Mouse (Mus musculus) inflammation-experienced regulatory T-cells, adult 6 months (primary cell): ENCODE data around the gene Apba3. TPM values are rescaled to one million over a fixed set of nuclear protein-coding genes. Genes with fewer than 3 reads are reported as not detected.

Experiments
- ATAC-seq: one replicate; pipeline ENCODE4 v1.8.0; 2017
- polyA plus RNA-seq, 3 experiments: library from polyadenylated mRNA; unstranded; fragments of 100-300 nt; shearing (Covaris generic); gene quantifications; one replicate each; pipeline ENCODE4 v1.2.1; 2017

The Apba3 gene
- polyA plus RNA-seq, 3 experiments from 2014 or later, result 9.9 to 12.4 (median 12.3) TPM

GRCm38 (mm10) chr10:81252424-81253419, 14.0 kb upstream of the Apba3 start, which contains the start of gene Matk:
TSS of gene Matk (plus strand) at chr10:81252935.
- ATAC-seq, result peak; percentile 69

GRCm38 (mm10) chr10:81254886-81255285, 11.9 kb upstream of the Apba3 start:
- no peak for ATAC-seq

- peak; percentile 53 for ATAC-seq
These were observed 9.4 kb upstream of the Apba3 start for GRCm38 (mm10) chr10:81257158-81258039.

GRCm38 (mm10) chr10:81259225-81259884, 7.4 kb upstream of the Apba3 start:
- no peak for ATAC-seq

GRCm38 (mm10) chr10:81261025-81261424, 5.7 kb upstream of the Apba3 start:
- no peak for ATAC-seq

GRCm38 (mm10) chr10:81265540-81265939, 1.2 kb upstream of the Apba3 start:
- no peak for ATAC-seq

GRCm38 (mm10) chr10:81268056-81268455, 1.3 kb downstream of the Apba3 start:
- ATAC-seq, result peak; percentile 68

- ATAC-seq, result no peak
These were observed 2.1 kb downstream of the Apba3 start for GRCm38 (mm10) chr10:81268643-81269412.

- ATAC-seq, result no peak
These were observed 5.6 kb downstream of the Apba3 start for GRCm38 (mm10) chr10:81272356-81272755.

GRCm38 (mm10) chr10:81273842-81274241, 7.1 kb downstream of the Apba3 start:
- ATAC-seq, result no peak

GRCm38 (mm10) chr10:81277676-81278075, 10.9 kb downstream of the Apba3 start:
- ATAC-seq, result no peak

GRCm38 (mm10) chr10:81279496-81279895, 12.7 kb downstream of the Apba3 start:
- no peak for ATAC-seq

- ATAC-seq, result no peak
These were observed 17.4 kb downstream of the Apba3 start for GRCm38 (mm10) chr10:81284189-81284588.

- ATAC-seq, result no peak
These were observed 18.0 kb downstream of the Apba3 start for GRCm38 (mm10) chr10:81284719-81285118.

- peak; percentile 93 for ATAC-seq
These were observed 19.1 kb downstream of the Apba3 start for GRCm38 (mm10) chr10:81285694-81286450.

- ATAC-seq, result no peak
These were observed 19.8 kb downstream of the Apba3 start for GRCm38 (mm10) chr10:81286586-81286985.

GRCm38 (mm10) chr10:81287513-81288157, 20.9 kb downstream of the Apba3 start:
- no peak for ATAC-seq

- ATAC-seq, result no peak
These were observed 21.8 kb downstream of the Apba3 start for GRCm38 (mm10) chr10:81288601-81289000.

GRCm38 (mm10) chr10:81289278-81289677, 22.5 kb downstream of the Apba3 start:
- no peak for ATAC-seq

- no peak for ATAC-seq
These were observed 23.1 kb downstream of the Apba3 start for GRCm38 (mm10) chr10:81289811-81290210.
